Mouse (Mus musculus) G1E (cell line): ENCODE measurements around the gene Cbln3.

Experiments
- CTCF ChIP-seq: IDR thresholded peaks from 2 replicates; pipeline ENCODE4 v1.5.1; 2012; ENCODE audit warnings: low read depth, low read length, inconsistent platforms, mixed read lengths
- GATA1 ChIP-seq: IDR thresholded peaks from 2 replicates; pipeline ENCODE4 v1.6.1; 2012; ENCODE audit warnings: borderline replicate concordance, low read length, inconsistent platforms, mixed read lengths

DNA sequence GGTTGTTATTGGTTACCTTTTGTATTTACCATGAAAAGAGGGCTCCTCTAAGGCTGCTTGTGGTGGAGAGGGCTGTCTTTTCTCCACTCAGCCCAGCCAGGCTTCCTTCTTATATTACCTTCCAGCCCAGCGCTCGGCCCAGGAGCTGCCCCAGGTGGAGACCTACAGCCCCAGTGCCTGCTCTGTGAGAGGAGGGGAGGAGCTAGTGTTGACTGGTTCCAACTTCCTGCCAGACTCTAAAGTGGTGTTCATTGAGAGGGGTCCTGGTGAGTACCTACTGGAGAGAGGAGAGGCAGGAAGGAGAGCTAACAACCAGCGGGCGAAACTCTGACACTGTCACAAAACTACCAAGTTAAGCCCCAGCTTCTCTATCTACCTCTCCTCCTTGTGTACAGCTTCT, 53.9 kb downstream of the Cbln3 start:
- TF ChIP-seq CTCF (no peak), GATA1 (no peak)
